Mouse (Mus musculus): ENCODE data around the gene Krtap29-1.

Krtap29-1 gene

GRCm38 (mm10) chr11:99978953-99979352, at the start of gene Krtap29-1:
Gene Krtap29-1 (minus strand): TSS chr11:99979053.
- no peak for DNase-seq

GRCm38 (mm10) chr11:100021438-100021837, 42.6 kb upstream of the Krtap29-1 start:
- DNase-seq = no peak

- no peak for DNase-seq
Observed at GRCm38 (mm10) chr11:100019466-100019865, 40.6 kb upstream of the Krtap29-1 start.

- no peak for DNase-seq
Observed at GRCm38 (mm10) chr11:100016112-100016511, 37.3 kb upstream of the Krtap29-1 start, which contains the start of gene Krt33a. Gene Krt33a (minus strand): TSS chr11:100016212.

GRCm38 (mm10) chr11:100013691-100014171, 34.9 kb upstream of the Krtap29-1 start:
- no peak for DNase-seq

GRCm38 (mm10) chr11:100010682-100011081, 31.8 kb upstream of the Krtap29-1 start:
- no peak for DNase-seq

GRCm38 (mm10) chr11:100008336-100008735, 29.5 kb upstream of the Krtap29-1 start:
- no peak for DNase-seq

- no peak for DNase-seq
Observed at GRCm38 (mm10) chr11:100006624-100007023, 27.8 kb upstream of the Krtap29-1 start.

GRCm38 (mm10) chr11:100005905-100006304, 27.1 kb upstream of the Krtap29-1 start:
- no peak for DNase-seq

GRCm38 (mm10) chr11:100004846-100005245, 26.0 kb upstream of the Krtap29-1 start:
- DNase-seq = peak in 1 of 2 experiments; percentile 4

GRCm38 (mm10) chr11:99999091-99999490, 20.2 kb upstream of the Krtap29-1 start:
- DNase-seq = no peak

- no peak for DNase-seq
Observed at GRCm38 (mm10) chr11:99994384-99994661, 15.5 kb upstream of the Krtap29-1 start.

GRCm38 (mm10) chr11:99993620-99994383, 14.9 kb upstream of the Krtap29-1 start, which contains the start of gene Krtap17-1:
Gene Krtap17-1 (minus strand): TSS chr11:99993994.
- DNase-seq = no peak

GRCm38 (mm10) chr11:99990571-99990970, 11.7 kb upstream of the Krtap29-1 start:
- DNase-seq = no peak

- no peak for DNase-seq
Observed at GRCm38 (mm10) chr11:99989881-99990405, 11.1 kb upstream of the Krtap29-1 start.

- no peak for DNase-seq
Observed at GRCm38 (mm10) chr11:99988530-99988929, 9.7 kb upstream of the Krtap29-1 start.

- DNase-seq = no peak
Observed at GRCm38 (mm10) chr11:99986180-99986647, 7.4 kb upstream of the Krtap29-1 start, which contains the start of gene Krtap16-1. Gene Krtap16-1 (minus strand): TSS chr11:99986597.

GRCm38 (mm10) chr11:99985291-99986092, 6.6 kb upstream of the Krtap29-1 start:
- no peak for DNase-seq

- no peak for DNase-seq
Observed at GRCm38 (mm10) chr11:99983442-99983841, 4.6 kb upstream of the Krtap29-1 start.

GRCm38 (mm10) chr11:99982731-99983130, 3.9 kb upstream of the Krtap29-1 start:
- no peak for DNase-seq

GRCm38 (mm10) chr11:99965961-99966360, 12.9 kb downstream of the Krtap29-1 start:
- DNase-seq = no peak

GRCm38 (mm10) chr11:99964213-99964612, 14.6 kb downstream of the Krtap29-1 start:
- DNase-seq = no peak

GRCm38 (mm10) chr11:99948175-99948574, 30.7 kb downstream of the Krtap29-1 start, which contains the start of gene Krtap9-5:
Gene Krtap9-5 (plus strand): TSS chr11:99948475.
- no peak for DNase-seq
